Mouse (Mus musculus): ENCODE results near the gene Satl1. TPM values are rescaled to one million over a fixed set of nuclear protein-coding genes. Genes with fewer than 3 reads are reported as not detected.

Gene Satl1
- polyA plus RNA-seq, 1 experiment from 2014 or later, result not detected

DNA sequence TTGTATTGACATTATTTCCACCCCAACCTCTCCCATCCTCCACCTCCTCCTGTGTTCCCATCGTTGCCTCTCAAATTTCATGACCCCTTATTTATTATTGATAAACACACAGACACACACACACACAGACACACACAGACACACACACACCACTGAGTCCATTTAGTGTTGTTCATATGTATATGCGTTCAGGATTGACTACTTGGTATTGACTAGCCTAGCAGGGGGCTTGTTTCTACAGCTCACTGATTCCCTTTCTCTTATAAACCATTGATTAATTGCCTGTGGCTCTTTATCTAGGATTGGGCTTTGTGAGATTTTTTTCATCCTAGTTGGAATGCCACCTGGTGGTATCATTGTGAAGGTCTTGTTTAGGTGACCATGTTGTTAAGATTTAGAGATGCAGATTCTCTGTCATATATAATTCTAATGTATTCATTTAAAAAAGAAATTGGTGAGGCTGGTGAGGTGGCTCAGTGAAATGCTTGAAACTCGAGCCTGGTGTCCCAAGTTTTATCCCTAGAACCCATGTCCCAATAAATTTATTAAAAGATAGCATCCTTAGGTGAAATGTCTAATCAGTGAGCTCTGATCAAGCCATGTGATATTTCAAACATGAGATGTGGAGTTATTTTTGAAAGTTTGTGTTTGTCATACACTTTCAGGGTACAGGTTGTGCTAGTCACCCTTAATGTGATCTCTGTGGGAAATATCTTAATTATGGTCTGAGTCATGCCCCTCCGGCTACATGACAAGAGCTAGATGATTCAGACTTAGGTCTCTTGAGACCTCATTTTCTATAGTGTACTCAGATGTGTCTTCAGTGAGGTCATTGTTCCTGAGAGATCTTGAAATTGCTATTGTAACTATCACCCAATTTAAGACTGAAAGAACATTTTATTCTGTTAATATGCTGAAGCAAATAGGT is 58.8 kb downstream of the Satl1 start:
- Histone ChIP-seq H3K4me2 (replicated peaks; ENCODE audit: low read depth, low read length) (no peak overlapping the region), H3K9ac (replicated peaks; ENCODE audit: low read depth, low read length) (no peak overlapping the region), H3K36me3 (ENCODE audit: control insufficient read depth, insufficient read depth, low read length) (no peaks in the 10 kb centered on the region), H3K4me1 (ENCODE audit: control insufficient read depth, insufficient read depth, low read length) (no peaks in the 10 kb centered on the region), H3K27me3 (ENCODE audit: control insufficient read depth, insufficient read depth, low read length) (no peaks in the 10 kb centered on the region), H3K9me3 (ENCODE audit: control insufficient read depth, low read depth, low read length) (no peaks in the 10 kb centered on the region), H3K27ac (ENCODE audit: low read length) (no peak overlapping the region), H3K4me3 (ENCODE audit: low read depth, low read length) (no peak overlapping the region)
- 75% methylated on average over 4 of the region's 4 CpGs for WGBS
- no peak for ATAC-seq (ENCODE audit: insufficient number of reproducible peaks, insufficient read depth, low FRiP score, low read depth)

- H3K9ac ChIP-seq (replicated peaks; ENCODE audit: low read depth, low read length), result no peak overlapping the region
- H3K27me3 ChIP-seq (ENCODE audit: control insufficient read depth, insufficient read depth, low read length), result no peaks in the 10 kb centered on the region
- H3K4me3 ChIP-seq (ENCODE audit: low read depth, low read length), result no peak overlapping the region
- no peak for ATAC-seq (ENCODE audit: insufficient number of reproducible peaks, insufficient read depth, low FRiP score, low read depth)
- H3K4me1 ChIP-seq (ENCODE audit: control insufficient read depth, insufficient read depth, low read length), result no peaks in the 10 kb centered on the region
- WGBS, result 56% methylated on average over 3 of the region's 3 CpGs
- no peak overlapping the region for H3K27ac ChIP-seq (ENCODE audit: low read length)
- H3K36me3 ChIP-seq (ENCODE audit: control insufficient read depth, insufficient read depth, low read length), result no peaks in the 10 kb centered on the region
- H3K4me2 ChIP-seq (replicated peaks; ENCODE audit: low read depth, low read length), result no peak overlapping the region
- no peaks in the 10 kb centered on the region for H3K9me3 ChIP-seq (ENCODE audit: control insufficient read depth, low read depth, low read length)
These were observed 67.1 kb downstream of the Satl1 start for GRCm38 (mm10) chrX:112339486-112339885.

Other genes starting within 250 kb of the Satl1 start
- gene 4933403O08Rik, start 167.7 kb downstream of the Satl1 start, polyA plus RNA-seq (2014; fragmentation: Nextera tagmentation; extraction: Ambion mirVana), result 0.17 TPM in 1 of 2 replicates, not detected in the other
- 48.6 and 55.1 TPM in 2 replicates for gene Apool, start 95.4 kb downstream of the Satl1 start, polyA plus RNA-seq (2014; fragmentation: Nextera tagmentation; extraction: Ambion mirVana)
- not detected in 2 replicates for gene 2010106E10Rik, start 88.5 kb upstream of the Satl1 start, polyA plus RNA-seq (2014; fragmentation: Nextera tagmentation; extraction: Ambion mirVana)
- 17.9 and 19.3 TPM in 2 replicates for gene Zfp711, start 193.7 kb upstream of the Satl1 start, polyA plus RNA-seq (2014; fragmentation: Nextera tagmentation; extraction: Ambion mirVana)

All from stomach, embryonic 14.5 days (tissue).